Mouse (Mus musculus) adrenal gland, postnatal 36 days (tissue): ENCODE measurements at regions not wholly inside any gene's neighbourhood (a gene's known extent, or its start where the extent isn't known, plus 50 kb on each side); places are given as distances from the start of the nearest gene placed in this dataset.

Experiments used
- DNase-seq, 2 experiments: peaks; one replicate each; pipeline ENCODE4 v3.0.0; 2021; ENCODE audit warnings: mixed read lengths in 1 of 2

- DNase-seq, result peak in 1 of 2 experiments; percentile 4
Observed at GRCm38 (mm10) chr11:45535501-45536025, 316.3 kb upstream of the Clint1 start.

- no peak for DNase-seq
Observed at GRCm38 (mm10) chr11:45538011-45538410, 313.8 kb upstream of the Clint1 start.

GRCm38 (mm10) chr11:45539459-45539858, 312.4 kb upstream of the Clint1 start:
- DNase-seq, result peak; percentile 64 to 84

- DNase-seq, result no peak
Observed at GRCm38 (mm10) chr11:45544531-45544930, 307.3 kb upstream of the Clint1 start.

GRCm38 (mm10) chr11:45545896-45546626, 305.8 kb upstream of the Clint1 start:
- peak in 1 of 2 experiments; percentile 3 for DNase-seq

GRCm38 (mm10) chr11:45546861-45547260, 305.0 kb upstream of the Clint1 start:
- no peak for DNase-seq

GRCm38 (mm10) chr11:45550376-45550775, 301.5 kb upstream of the Clint1 start:
- no peak for DNase-seq

GRCm38 (mm10) chr11:45577469-45578154, 274.2 kb upstream of the Clint1 start:
- DNase-seq, result no peak

GRCm38 (mm10) chr11:45592335-45592734, 259.5 kb upstream of the Clint1 start:
- DNase-seq, result no peak

GRCm38 (mm10) chr11:45592890-45593642, 258.8 kb upstream of the Clint1 start:
- DNase-seq, result no peak

GRCm38 (mm10) chr11:45595372-45595771, 256.5 kb upstream of the Clint1 start:
- DNase-seq, result no peak

- DNase-seq, result peak in 1 of 2 experiments; percentile 8
Observed at GRCm38 (mm10) chr11:45621824-45622223, 230.0 kb upstream of the Clint1 start.

GRCm38 (mm10) chr11:45622701-45623100, 229.2 kb upstream of the Clint1 start:
- no peak for DNase-seq

GRCm38 (mm10) chr11:45624233-45624632, 227.6 kb upstream of the Clint1 start:
- no peak for DNase-seq

- peak in 1 of 2 experiments; percentile 11 for DNase-seq
Observed at GRCm38 (mm10) chr11:45629250-45629649, 222.6 kb upstream of the Clint1 start.

- DNase-seq, result no peak
Observed at GRCm38 (mm10) chr11:45634535-45635235, 217.2 kb upstream of the Clint1 start.

- DNase-seq, result no peak
Observed at GRCm38 (mm10) chr11:45635896-45636295, 216.0 kb upstream of the Clint1 start.

- DNase-seq, result no peak
Observed at GRCm38 (mm10) chr11:45639236-45639635, 212.6 kb upstream of the Clint1 start.

GRCm38 (mm10) chr11:45642142-45642756, 209.6 kb upstream of the Clint1 start:
- no peak for DNase-seq

- no peak for DNase-seq
Observed at GRCm38 (mm10) chr11:45643629-45644325, 208.1 kb upstream of the Clint1 start.

GRCm38 (mm10) chr11:45645815-45646214, 206.0 kb upstream of the Clint1 start:
- DNase-seq, result no peak
